Mouse (Mus musculus) E14TG2a.4 (cell line): ENCODE measurements around the gene Grhl3.

Experiments
- H3K27me3 ChIP-seq: 2 replicates; pipeline ENCODE4 v1.6.1; 2014; ENCODE audit warnings: low read length, control low read depth; ENCODE audit not compliant: insufficient read depth
- H3K36me3 ChIP-seq: 2 replicates; pipeline ENCODE4 v1.6.1; 2014; ENCODE audit warnings: low read length, control low read depth; ENCODE audit not compliant: insufficient read depth
- H3K4me1 ChIP-seq: replicated peaks from 2 replicates; pipeline ENCODE4 v1.6.1; 2014; ENCODE audit warnings: low read depth, low read length, control low read depth
- H3K4me3 ChIP-seq: replicated peaks from 2 replicates; pipeline ENCODE4 v1.5.1; 2014; ENCODE audit warnings: mild to moderate bottlenecking, low read length
- H3K9me3 ChIP-seq: 2 replicates; pipeline ENCODE4 v1.6.1; 2014; ENCODE audit warnings: low read length, control low read depth
- CTCF ChIP-seq: conservative IDR thresholded peaks from 2 replicates; pipeline ENCODE4 v1.5.1; 2014; ENCODE audit warnings: low read length
- NANOG ChIP-seq: IDR thresholded peaks from 2 replicates; pipeline ENCODE4 v1.6.1; 2014; ENCODE audit warnings: borderline replicate concordance, low read length, mixed read lengths
- POU5F1 ChIP-seq: IDR thresholded peaks from 2 replicates; pipeline ENCODE4 v1.6.1; 2014; ENCODE audit warnings: low read length, borderline replicate concordance

The Grhl3 gene

GRCm38 (mm10) chr4:135569201-135569600, 4.2 kb downstream of the Grhl3 start:
- peak overlapping the region; percentile 75 for H3K4me3 ChIP-seq
- peaks cover 6% of the 10 kb centered on the region for H3K36me3 ChIP-seq
- no peak for TF ChIP-seq CTCF
- no peak for TF ChIP-seq POU5F1
- no peak for TF ChIP-seq NANOG
- H3K27me3 ChIP-seq: peaks cover 20% of the 10 kb centered on the region
- peaks cover 96% of the 10 kb centered on the region for H3K4me1 ChIP-seq
- no peaks in the 10 kb centered on the region for H3K9me3 ChIP-seq

DNA sequence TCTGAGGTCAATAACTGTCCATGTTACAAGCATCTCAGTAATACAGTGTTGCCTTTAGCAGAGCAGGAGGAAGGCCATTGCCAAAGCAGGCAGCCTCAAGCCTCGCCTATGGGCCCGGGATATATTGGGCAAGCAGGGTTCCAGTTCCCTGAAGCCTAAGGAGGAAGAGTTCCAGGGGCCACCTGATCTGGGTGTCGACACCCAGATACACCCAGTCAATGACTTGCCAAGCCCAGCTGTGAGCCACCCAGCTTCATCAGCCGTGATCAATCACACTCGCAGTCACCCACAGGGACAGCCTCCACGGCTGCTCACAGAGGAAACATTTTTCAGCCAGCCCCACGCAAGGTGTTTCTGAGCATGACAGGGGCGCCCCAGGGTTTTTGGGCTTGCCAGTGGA, 5.9 kb downstream of the Grhl3 start:
- Histone ChIP-seq H3K4me3 (peak overlapping the region; percentile 32; the same call in 1 of the 2 replicates), H3K4me1 (peaks cover 97% of the 10 kb centered on the region), H3K36me3 (peaks cover 6% of the 10 kb centered on the region), H3K27me3 (peaks cover 16% of the 10 kb centered on the region), H3K9me3 (no peaks in the 10 kb centered on the region)
- no peak for TF ChIP-seq CTCF
- no peak for TF ChIP-seq POU5F1
- TF ChIP-seq NANOG: no peak

GRCm38 (mm10) chr4:135567042-135567441, 6.4 kb downstream of the Grhl3 start:
- peaks cover 12% of the 10 kb centered on the region for H3K27me3 ChIP-seq
- H3K4me3 ChIP-seq: peak overlapping the region; percentile 32; the same call in 1 of the 2 replicates
- no peaks in the 10 kb centered on the region for H3K9me3 ChIP-seq
- no peak for TF ChIP-seq CTCF
- no peak for TF ChIP-seq NANOG
- no peak for TF ChIP-seq POU5F1
- peaks cover 6% of the 10 kb centered on the region for H3K36me3 ChIP-seq
- H3K4me1 ChIP-seq: peaks cover 93% of the 10 kb centered on the region

- Histone ChIP-seq H3K27me3 (no peaks in the 10 kb centered on the region; the same call in none of the 2 replicates), H3K36me3 (peaks cover 21% of the 10 kb centered on the region), H3K4me1 (peaks cover 79% of the 10 kb centered on the region), H3K4me3 (no peak overlapping the region), H3K9me3 (no peaks in the 10 kb centered on the region)
- TF ChIP-seq POU5F1 (no peak), CTCF (no peak), NANOG (no peak)
Observed at GRCm38 (mm10) chr4:135565400-135565799, 8.0 kb downstream of the Grhl3 start.

DNA sequence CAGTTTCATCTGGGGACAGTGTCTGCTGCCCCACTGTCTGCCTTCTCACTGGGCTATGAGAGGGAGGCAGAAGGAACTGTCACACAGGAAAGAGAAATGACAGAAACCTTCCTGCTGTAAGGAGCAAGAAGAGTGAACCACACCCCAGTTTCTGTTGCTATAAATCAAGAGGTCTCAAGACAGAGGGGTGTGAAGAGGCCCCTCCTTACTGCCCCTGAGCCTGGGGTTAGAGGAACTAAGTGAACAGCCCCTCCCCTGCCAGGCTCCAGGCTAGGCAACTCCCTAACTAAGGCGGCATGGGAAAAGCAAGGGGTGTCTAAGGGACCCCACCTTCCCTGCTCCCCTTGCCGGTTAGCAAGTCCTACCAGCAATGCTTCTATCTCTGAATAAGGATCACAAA, 9.6 kb downstream of the Grhl3 start:
- Histone ChIP-seq H3K27me3 (no peaks in the 10 kb centered on the region; the same call in none of the 2 replicates), H3K9me3 (no peaks in the 10 kb centered on the region), H3K36me3 (peaks cover 37% of the 10 kb centered on the region), H3K4me1 (peaks cover 76% of the 10 kb centered on the region), H3K4me3 (no peak overlapping the region)
- TF ChIP-seq NANOG (no peak), CTCF (no peak), POU5F1 (no peak)

- peaks cover 58% of the 10 kb centered on the region for H3K36me3 ChIP-seq
- H3K27me3 ChIP-seq: no peaks in the 10 kb centered on the region
- H3K4me3 ChIP-seq: peak overlapping the region; percentile 54
- H3K9me3 ChIP-seq: no peaks in the 10 kb centered on the region
- H3K4me1 ChIP-seq: peaks cover 99% of the 10 kb centered on the region
- TF ChIP-seq NANOG (no peak), POU5F1 (no peak), CTCF (no peak)
Observed at GRCm38 (mm10) chr4:135549323-135549722, 24.1 kb downstream of the Grhl3 start.

- Histone ChIP-seq H3K4me1 (peaks cover 99% of the 10 kb centered on the region), H3K27me3 (no peaks in the 10 kb centered on the region), H3K36me3 (peaks cover 58% of the 10 kb centered on the region), H3K4me3 (peak overlapping the region; percentile 69), H3K9me3 (no peaks in the 10 kb centered on the region)
- TF ChIP-seq POU5F1: no peak
- TF ChIP-seq CTCF: no peak
- TF ChIP-seq NANOG: no peak
Observed at GRCm38 (mm10) chr4:135548521-135549077, 24.8 kb downstream of the Grhl3 start.

GRCm38 (mm10) chr4:135548108-135548507, 25.3 kb downstream of the Grhl3 start:
- peak overlapping the region; percentile 69 for H3K4me3 ChIP-seq
- H3K4me1 ChIP-seq: peaks cover 99% of the 10 kb centered on the region
- no peaks in the 10 kb centered on the region for H3K9me3 ChIP-seq
- H3K27me3 ChIP-seq: no peaks in the 10 kb centered on the region
- TF ChIP-seq POU5F1 (no peak), NANOG (0 out of 2 replicates have a peak, but pooled peaks have one; percentile 21)
- H3K36me3 ChIP-seq: peaks cover 60% of the 10 kb centered on the region

- Histone ChIP-seq H3K9me3 (no peaks in the 10 kb centered on the region), H3K36me3 (peaks cover 60% of the 10 kb centered on the region), H3K4me1 (peaks cover 98% of the 10 kb centered on the region), H3K27me3 (no peaks in the 10 kb centered on the region), H3K4me3 (peak overlapping the region; percentile 69)
- TF ChIP-seq CTCF (no peak), POU5F1 (no peak), NANOG (no peak)
Observed at GRCm38 (mm10) chr4:135547551-135547950, 25.9 kb downstream of the Grhl3 start.
